Mouse (Mus musculus) lung, adult 2 months (tissue): Measurements from ENCODE around the gene Cyb5b.

Experiments
- CTCF ChIP-seq: fragments of 200-500 bp; IDR thresholded peaks from 2 replicates; pipeline ENCODE4 v1.5.1; 2011; ENCODE audit warnings: mild to moderate bottlenecking, low read length, control low read depth; ENCODE audit not compliant: insufficient read depth
- POLR2A ChIP-seq: fragments of 200-500 bp; IDR thresholded peaks from 2 replicates; pipeline ENCODE4 v1.6.1; 2011; ENCODE audit warnings: low read depth, mild to moderate bottlenecking, control low read depth, low read length, borderline replicate concordance; ENCODE audit errors: extremely low read depth

- TF ChIP-seq POLR2A (no peak), CTCF (no peak)
These were observed 83.3 kb downstream of the Cyb5b start for GRCm38 (mm10) chr8:107233718-107234117.
